Mouse (Mus musculus) CD4-positive, CD25-positive, alpha-beta regulatory T cell, adult 4 months (primary cell): ENCODE measurements around the gene Tmprss11e. TPM values are rescaled to one million over a fixed set of nuclear protein-coding genes. Genes with fewer than 3 reads are reported as not detected.

Experiments
- ATAC-seq: one replicate; pipeline ENCODE4 v1.8.0; 2017
- polyA plus RNA-seq, 2 experiments: library from polyadenylated mRNA; unstranded; fragments of 100-300 nt; shearing (Covaris generic); gene quantifications; one replicate each; pipeline ENCODE4 v1.2.1; 2017

The Tmprss11e gene
- under 1 TPM; 0.24 to 0.39 TPM for polyA plus RNA-seq

DNA sequence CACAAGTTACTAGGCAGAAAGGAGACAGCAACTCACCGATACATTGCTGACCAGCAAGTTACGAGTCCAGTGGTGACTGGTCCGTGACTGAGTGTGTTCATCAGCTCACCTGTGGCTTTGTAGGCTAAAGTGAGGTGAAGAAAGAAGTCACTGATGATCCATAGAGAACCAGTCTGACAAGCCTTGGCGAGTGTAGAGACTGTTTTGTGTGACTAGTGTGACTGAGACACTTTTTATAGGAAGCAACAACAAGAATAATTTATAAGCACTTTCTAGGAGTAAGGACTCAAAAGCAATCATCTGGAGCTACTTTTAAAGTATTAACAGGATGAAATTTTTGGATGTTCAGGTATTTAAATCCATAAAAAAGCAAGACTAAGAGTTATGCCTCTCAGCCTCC lies at the start of gene Tmprss11e:
Gene Tmprss11e (minus strand): TSS at position 101 of the 400 bp plus-strand sequence.
- ATAC-seq, result no peak

- peak; percentile 78 for ATAC-seq
These were observed 47.2 kb upstream of the Tmprss11e start for GRCm38 (mm10) chr5:86792807-86793206.

GRCm38 (mm10) chr5:86792249-86792648 lies 46.6 kb upstream of the Tmprss11e start:
- ATAC-seq, result no peak

DNA sequence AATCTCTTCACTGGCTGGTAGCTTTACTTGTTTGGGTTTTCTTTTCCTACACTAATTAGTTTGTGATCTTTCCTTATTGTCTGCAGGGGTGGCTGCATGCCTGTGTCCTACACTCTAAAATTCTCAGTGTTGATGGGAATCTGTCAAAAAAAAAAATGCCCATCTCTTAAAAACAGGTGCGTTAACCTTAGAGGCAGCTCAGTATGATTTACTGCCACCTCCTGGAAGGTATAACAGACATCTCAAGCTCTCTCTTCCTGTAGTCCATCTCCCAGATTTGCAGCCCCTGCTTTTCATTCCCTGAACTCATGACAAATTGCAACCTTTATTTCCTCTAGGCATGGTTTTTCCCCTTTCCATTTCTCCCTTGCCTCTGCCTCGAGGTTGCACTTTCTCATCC lies 44.3 kb upstream of the Tmprss11e start:
- no peak for ATAC-seq

GRCm38 (mm10) chr5:86786798-86787197 lies 41.2 kb upstream of the Tmprss11e start:
- ATAC-seq, result no peak

DNA sequence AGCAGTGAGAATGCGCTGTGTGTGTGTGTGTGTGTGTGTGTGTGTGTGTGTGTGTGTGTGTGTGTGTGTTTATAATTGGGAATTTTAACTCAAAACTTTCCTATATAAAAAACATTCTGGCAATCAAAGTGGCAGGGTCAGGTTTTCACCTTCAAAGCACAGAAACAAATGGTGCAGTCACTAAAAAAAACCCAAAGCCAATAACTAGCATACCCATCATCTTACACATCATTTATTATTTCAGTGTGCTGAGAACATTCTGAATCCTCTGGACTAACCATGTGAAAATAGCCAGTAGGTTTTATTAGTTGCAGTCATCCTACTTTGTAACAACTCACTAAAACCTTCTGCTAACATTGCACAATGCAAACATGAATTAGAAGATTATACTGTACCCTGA lies 38.6 kb upstream of the Tmprss11e start:
- ATAC-seq, result no peak

GRCm38 (mm10) chr5:86783059-86783458 lies 37.4 kb upstream of the Tmprss11e start:
- peak; percentile 83 for ATAC-seq

DNA sequence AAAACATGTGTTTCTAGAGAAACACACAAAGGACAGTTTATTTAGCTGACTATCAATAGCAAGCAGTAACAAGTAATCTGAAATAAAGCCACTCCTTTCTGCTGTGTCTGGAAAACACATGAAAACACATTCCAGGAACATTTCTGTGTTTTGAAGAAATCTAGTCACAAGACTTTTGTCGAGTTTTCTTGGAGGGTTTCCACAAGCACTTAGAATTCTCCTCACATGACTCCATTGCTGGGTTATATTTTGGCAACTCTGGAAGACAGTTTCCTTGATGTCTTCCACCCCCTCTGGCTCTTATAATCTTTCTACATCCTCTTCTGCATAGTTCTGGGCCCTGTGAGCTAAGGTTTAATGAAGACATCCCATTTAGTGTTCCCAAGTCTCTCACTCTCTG lies 32.9 kb upstream of the Tmprss11e start:
- no peak for ATAC-seq

DNA sequence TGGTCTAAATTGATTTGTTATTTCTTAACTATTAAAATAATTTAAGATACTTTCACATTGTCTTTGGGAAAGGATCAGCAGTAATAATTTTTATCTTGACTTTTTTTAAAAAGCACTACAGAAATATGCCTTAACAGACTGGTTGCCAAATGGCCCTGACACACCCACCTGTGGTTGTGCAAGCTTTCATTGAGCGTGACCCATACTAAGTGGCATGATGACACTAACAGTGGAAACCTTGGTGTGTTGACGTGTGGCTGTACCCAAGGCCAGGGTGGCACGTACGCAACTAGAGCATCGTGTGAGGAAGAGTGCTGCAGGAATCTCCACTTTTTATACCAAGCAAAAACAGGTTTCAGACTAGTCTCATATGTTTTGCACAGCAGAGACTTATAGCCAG lies 31.3 kb upstream of the Tmprss11e start:
- ATAC-seq, result no peak

GRCm38 (mm10) chr5:86771010-86771409 lies 25.4 kb upstream of the Tmprss11e start:
- no peak for ATAC-seq

GRCm38 (mm10) chr5:86769015-86769658 lies 23.5 kb upstream of the Tmprss11e start:
- no peak for ATAC-seq

GRCm38 (mm10) chr5:86742796-86743195 lies 2.8 kb downstream of the Tmprss11e start:
- ATAC-seq, result no peak

GRCm38 (mm10) chr5:86741146-86741545 lies 4.5 kb downstream of the Tmprss11e start:
- ATAC-seq, result peak; percentile 97

DNA sequence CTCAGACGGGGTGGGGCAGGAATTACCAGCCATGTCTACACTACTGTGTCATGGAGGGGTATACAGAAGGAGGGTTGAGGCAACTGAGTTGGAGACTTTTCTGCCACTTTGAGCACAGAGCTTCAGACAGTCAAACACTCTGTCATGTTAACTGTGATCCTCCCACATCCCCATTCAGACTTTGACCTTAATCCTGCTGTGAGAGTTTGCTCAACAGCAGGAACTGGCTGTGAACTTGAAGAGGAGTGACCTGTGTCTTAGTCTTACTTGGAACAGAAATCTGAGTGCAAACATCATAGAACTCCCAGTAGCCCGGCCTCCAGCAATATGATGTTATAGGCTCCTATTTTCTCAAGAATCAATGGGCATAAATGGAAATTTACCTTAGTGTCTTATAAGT lies 9.8 kb downstream of the Tmprss11e start:
- ATAC-seq, result no peak

DNA sequence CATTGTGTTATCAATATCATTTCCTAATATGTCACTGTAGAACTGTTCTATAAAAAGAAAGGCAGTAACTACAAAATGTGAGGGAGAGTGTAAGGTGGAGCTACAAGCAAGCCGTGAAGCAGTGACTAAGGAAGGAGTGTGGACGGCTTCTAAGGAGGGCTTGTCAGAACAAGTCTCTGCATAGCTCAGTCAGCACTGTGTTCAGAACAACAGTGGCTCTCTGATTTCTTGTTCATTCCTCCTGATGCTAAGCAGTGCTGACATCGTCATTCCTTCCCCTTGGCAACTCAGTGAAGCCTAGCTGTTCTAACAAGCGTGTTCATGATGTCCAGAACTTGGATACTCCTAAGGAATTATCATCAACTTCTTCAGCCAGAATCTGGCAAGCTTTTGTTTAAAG lies 15.0 kb downstream of the Tmprss11e start:
- no peak for ATAC-seq

- ATAC-seq, result no peak
These were observed 17.0 kb downstream of the Tmprss11e start for GRCm38 (mm10) chr5:86728574-86728973.

- ATAC-seq, result no peak
These were observed 18.6 kb downstream of the Tmprss11e start for GRCm38 (mm10) chr5:86727033-86727432.

DNA sequence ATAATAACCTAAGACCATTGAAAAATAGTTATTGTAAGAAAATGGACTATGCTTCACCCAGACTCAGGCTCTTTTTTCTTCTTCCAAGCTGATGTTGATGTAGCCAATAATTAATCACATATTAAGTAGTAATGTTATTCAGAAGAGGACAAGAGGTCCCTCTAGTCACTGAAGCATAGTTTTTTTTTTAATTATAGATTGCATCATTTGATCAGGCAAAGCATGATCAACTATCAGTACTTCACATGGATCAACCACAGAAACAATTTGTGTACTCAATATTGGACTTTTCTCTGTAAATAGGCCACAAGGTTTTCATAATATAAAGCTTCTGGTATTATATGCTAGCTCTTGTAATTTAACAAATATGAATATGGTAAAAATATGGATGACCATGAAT lies 20.6 kb downstream of the Tmprss11e start:
- no peak for ATAC-seq

DNA sequence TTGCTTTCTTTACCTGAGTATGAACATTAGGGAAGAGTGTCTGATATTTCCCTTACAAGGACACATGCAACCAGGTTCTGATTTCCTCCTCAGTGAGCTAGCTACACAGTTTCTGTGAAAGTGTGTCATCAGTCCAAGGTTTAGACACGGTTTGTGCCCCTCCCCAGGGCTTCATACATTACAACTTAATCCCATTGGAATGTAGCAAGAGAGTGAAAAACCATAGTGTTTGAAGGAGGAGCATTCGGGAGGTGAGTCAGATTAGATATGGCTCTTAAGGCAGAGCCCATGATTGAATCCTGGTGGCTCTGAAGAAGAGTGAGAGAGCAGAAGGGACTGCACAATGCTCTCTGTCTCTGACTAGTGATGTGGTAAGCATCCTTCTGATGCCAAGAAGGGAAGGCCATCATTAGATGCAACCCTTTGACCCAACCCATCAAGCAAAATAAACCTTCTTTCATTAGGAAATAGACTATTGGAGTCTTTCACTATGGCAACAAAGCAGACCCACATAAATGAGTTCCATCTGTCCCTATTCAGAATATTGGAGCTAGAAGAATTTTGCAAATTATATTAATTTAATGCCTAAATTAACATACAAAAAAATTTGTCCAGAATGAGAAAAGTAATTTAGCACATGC lies 22.7 kb downstream of the Tmprss11e start:
- no peak for ATAC-seq

GRCm38 (mm10) chr5:86714967-86715366 lies 30.6 kb downstream of the Tmprss11e start:
- ATAC-seq, result no peak

GRCm38 (mm10) chr5:86704923-86705322 lies 40.7 kb downstream of the Tmprss11e start:
- no peak for ATAC-seq

GRCm38 (mm10) chr5:86684667-86685066 lies 60.9 kb downstream of the Tmprss11e start:
- ATAC-seq, result peak; percentile 54

GRCm38 (mm10) chr5:86676262-86676661 lies 69.4 kb downstream of the Tmprss11e start, which contains the start of gene Tmprss11b:
TSS of gene Tmprss11b (minus strand) at chr5:86676362.
- ATAC-seq, result no peak
